Mouse (Mus musculus) CD8-positive naive resting alpha-beta T cell, adult 2 months (primary cell): ENCODE measurements around the gene Kcnh1.

Experiments used
- DNase-seq, 2 experiments: peaks; one replicate each; pipeline ENCODE4 v3.0.0; 2022; ENCODE audit warnings: low read depth in 2 of 2, low spot score in 2 of 2

Gene Kcnh1

GRCm38 (mm10) chr1:192190508-192191321 is at the start of gene Kcnh1:
Gene Kcnh1 (plus strand): TSS chr1:192190774.
- no peak for DNase-seq

DNA sequence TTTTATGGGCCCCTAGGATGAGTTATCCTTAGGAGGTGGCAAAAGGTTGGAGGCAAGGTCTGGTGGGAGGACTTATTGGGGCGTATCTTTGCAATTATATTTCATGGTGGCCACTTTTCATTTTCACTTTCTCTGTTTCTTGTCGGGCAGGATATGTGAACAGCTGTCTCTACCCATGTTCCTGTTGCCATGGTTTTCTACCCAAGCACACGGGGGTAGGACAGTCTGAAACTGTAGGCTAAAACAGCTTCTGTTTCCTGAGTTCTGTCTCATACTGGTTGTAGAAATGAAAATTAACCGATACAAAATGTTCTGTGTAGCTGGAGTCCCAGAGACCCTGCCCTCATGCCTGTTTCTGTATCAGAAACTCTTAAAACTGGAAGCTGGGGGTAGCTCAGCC is 39.4 kb upstream of the Kcnh1 start:
- no peak for DNase-seq

GRCm38 (mm10) chr1:192171477-192171876 is 19.1 kb upstream of the Kcnh1 start:
- DNase-seq: no peak

- DNase-seq: no peak
Observed at GRCm38 (mm10) chr1:192179877-192180276, 10.7 kb upstream of the Kcnh1 start.

DNA sequence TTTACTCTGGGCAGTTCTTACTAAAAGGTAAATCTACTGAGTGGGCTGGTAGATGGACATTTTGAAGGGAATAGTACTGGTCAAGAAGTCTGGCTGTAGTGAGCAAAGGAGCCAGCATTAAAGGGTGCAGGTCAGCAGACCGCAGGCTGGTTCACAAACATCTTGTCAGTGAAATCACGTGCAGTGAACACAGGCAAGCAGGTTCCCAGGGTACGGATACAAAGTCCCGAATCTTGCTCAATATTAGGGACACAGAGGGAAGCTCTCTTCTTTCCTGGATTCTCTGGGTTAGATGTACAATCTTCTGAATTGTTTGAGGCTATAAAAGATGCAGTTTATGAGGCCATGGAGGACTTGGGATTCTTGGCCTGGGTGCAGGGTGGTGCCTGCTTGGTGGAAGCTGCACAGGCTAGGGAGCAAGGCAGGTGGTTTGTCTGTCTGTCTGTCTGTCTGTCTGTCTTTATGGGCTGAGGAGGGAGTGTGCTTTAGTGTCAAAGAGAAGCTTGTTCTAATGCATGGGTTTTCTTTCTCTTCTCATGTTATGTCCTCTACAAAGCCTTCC is 8.8 kb upstream of the Kcnh1 start:
- no peak for DNase-seq

DNA sequence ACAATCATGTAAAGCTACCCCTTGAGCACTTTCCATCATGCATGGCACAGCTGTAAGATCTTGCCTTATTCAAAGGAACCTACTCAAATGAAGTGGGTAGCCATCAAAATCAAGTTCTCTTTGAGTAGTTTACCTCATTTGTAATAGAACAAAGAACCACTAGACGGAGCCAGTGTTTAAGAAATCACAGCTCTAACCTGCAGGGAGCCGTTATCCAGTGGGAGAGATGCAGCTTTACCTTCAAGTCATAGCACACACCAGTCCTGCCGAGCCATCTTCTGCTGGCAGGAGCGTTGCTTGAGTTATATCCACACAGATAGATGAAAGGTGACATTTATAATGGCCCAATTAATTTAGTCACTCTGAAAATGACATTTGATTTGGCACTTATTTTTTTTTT is 1.5 kb upstream of the Kcnh1 start:
- no peak for DNase-seq

GRCm38 (mm10) chr1:192189771-192190170 is 803 bp upstream of the Kcnh1 start:
- no peak for DNase-seq

DNA sequence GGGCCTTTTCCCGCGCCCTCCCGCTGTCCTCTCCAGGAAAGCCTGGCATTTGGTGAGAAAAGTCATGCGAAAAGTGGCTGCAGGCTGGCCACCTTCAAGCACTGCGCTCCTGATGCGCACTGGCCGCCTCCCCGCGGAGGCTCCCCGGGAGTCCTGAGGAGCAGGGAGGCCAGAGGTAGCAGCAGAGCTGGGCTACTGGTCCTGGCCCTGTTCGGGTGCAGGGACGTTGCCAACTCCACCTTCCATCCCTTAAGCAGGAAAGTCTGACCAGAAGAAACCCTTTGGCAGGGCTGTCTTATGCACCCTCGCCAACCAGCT is 707 bp downstream of the Kcnh1 start:
- no peak for DNase-seq

DNA sequence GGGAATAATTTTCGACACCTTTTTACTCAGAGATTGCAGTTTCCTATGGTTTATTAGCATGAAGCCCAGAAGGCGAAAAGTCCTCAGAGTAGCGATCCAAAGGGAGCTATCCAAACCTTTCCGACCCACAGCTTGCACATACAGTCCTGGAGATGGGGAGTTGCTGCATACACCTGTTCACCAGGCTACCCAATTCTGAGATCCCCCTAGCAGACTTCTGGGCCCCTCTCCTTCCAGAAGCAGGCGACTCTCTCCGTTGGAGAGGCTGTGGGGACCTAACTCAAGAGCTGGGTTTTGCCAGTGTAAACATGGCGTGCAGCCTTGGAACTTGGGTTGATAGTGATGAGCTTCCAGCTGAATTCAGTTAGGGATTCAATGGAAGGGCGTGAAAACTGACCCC is 1.3 kb downstream of the Kcnh1 start:
- no peak for DNase-seq

- no peak for DNase-seq
Observed at GRCm38 (mm10) chr1:192192710-192193109, 2.1 kb downstream of the Kcnh1 start.

GRCm38 (mm10) chr1:192193656-192194055 is 3.1 kb downstream of the Kcnh1 start:
- DNase-seq: no peak

- DNase-seq: no peak
Observed at GRCm38 (mm10) chr1:192197495-192197894, 6.9 kb downstream of the Kcnh1 start.

DNA sequence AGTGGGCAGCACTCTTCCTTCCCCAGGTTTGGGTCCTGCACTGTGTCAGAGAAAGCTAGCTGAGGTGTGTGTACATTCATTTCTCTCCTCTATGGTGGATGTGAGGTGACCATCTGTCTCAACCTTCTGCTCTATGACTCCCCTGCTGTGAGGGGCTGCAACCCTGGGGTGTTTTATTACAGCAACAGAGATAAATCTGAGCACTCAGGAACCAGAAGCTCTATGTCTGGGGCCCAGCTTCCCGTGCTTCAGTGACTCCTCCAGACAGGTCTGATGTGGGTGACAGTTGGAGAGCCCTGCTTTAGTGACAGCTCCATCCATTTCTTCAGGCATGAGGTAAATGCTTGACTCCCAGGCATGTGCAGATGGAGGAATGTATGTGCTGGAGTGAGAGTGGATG is 12.4 kb downstream of the Kcnh1 start:
- DNase-seq: no peak

GRCm38 (mm10) chr1:192207956-192208355 is 17.4 kb downstream of the Kcnh1 start:
- no peak for DNase-seq

GRCm38 (mm10) chr1:192212448-192212847 is 21.9 kb downstream of the Kcnh1 start:
- DNase-seq: no peak

DNA sequence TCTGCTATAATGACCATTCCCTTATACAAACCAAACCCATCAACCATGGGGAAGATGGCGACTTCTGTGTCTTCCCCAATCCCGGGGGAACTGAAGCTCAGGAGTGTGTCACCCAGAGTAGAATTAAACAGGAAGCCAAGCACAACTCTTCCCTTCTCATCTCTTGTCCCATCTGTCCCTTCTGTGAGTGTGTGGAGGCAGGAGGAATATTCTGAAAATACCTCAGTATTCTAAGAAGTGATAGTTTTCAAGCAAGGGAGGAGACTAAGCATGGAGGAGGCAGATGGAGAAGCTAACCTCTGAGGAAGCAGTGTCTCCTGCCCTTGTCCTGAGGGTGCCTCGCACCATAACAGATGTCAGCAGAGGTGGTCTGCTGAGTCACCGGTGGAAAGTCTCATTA is 24.1 kb downstream of the Kcnh1 start:
- DNase-seq: no peak

GRCm38 (mm10) chr1:192220156-192220555 is 29.6 kb downstream of the Kcnh1 start:
- no peak for DNase-seq

DNA sequence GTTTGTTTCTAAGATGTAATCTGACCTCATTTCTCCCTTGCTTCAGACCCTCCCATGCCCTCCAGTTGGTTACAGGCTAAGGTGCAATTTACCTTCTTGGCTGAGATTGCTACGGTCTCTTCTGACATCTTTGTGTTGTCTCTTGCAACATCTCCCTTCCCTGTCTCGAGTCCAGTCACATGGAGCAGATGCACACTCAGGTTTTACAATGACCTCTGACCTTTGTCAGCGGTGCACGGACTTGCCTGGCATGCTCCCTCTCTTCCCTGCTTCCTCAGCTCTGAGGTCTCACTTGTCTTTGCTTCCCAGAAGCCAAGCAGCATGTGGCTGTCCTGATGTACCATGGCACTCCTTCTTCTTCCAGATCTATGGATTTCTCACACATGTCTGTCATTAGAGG is 33.6 kb downstream of the Kcnh1 start:
- DNase-seq: no peak

DNA sequence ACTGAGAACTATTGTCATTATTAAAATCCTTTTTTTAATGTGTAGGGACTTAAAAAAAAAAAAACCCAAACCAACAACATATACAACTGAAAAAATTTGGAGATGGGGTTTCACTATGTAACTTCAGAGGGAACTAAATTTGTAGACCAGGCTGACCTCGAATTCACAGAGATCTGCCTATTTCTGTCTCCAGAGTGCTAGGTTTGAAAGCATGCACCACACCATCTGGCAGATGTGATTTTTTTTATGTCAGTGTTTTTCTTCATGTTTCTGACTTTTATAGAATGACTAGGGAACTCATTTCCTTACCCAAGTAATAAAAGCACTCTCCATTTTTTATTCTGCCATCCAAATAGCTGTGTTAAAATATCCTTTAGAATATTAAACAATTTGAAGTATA is 42.1 kb downstream of the Kcnh1 start:
- no peak for DNase-seq

GRCm38 (mm10) chr1:192246836-192247235 is 56.3 kb downstream of the Kcnh1 start:
- no peak for DNase-seq

GRCm38 (mm10) chr1:192259146-192259545 is 68.6 kb downstream of the Kcnh1 start:
- no peak for DNase-seq

DNA sequence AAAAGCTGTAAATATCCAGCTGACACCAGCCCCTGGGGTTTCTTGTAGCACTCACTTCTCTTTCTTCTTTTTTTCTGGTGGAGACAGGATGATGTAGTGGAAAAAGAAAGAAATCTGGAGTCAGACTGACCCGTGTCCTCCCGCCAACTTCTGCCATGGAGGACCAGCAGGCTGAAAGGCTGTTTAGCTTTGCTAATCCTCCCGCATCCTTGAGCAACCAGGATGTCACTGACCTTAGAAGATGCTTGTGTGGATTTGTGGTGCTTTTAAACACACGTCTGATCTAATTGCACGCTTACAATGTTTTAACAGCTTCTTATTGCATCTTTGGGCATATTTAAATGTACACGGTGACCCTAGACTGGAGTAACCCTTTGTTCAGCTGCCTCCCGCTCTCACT is 69.0 kb downstream of the Kcnh1 start:
- no peak for DNase-seq

DNA sequence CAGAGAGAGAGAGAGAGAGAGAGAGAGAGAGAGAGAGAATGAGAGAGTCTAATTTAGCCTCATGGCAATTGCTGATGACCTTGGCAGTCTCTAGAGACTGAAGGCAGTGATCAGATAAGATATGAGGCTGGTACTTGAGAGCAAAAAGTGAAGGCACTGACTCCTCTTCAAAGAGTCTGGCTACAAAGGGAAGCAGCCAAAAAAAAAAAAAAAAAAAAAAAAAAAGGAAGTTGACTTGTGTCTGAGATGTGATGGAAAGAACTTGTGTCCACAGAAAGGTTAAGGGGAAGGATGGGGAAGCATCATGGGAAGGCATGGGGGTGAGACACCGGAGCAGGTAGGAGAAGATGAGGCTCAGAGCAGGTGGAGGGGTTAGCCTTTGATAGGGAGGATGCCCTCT is 75.1 kb downstream of the Kcnh1 start:
- DNase-seq: no peak
